Mouse (Mus musculus): ENCODE measurements around the gene Yod1.

The Yod1 gene

GRCm38 (mm10) chr1:130717291-130717871 is at the start of gene Yod1:
TSS of gene Yod1 (plus strand) at chr1:130717327.
- no peak for DNase-seq (ENCODE audit: extremely low read depth, low read depth, low spot score)

GRCm38 (mm10) chr1:130678551-130678950 is 38.6 kb upstream of the Yod1 start:
- no peak for DNase-seq (ENCODE audit: extremely low read depth, low read depth, low spot score)

GRCm38 (mm10) chr1:130681075-130681474 is 36.1 kb upstream of the Yod1 start:
- no peak for DNase-seq (ENCODE audit: extremely low read depth, low read depth, low spot score)

- DNase-seq (ENCODE audit: extremely low read depth, low read depth, low spot score) = no peak
These were observed 35.3 kb upstream of the Yod1 start for GRCm38 (mm10) chr1:130681656-130682413.

- no peak for DNase-seq (ENCODE audit: extremely low read depth, low read depth, low spot score)
These were observed 33.2 kb upstream of the Yod1 start for GRCm38 (mm10) chr1:130683905-130684304.

GRCm38 (mm10) chr1:130698601-130699000 is 18.5 kb upstream of the Yod1 start:
- no peak for DNase-seq (ENCODE audit: extremely low read depth, low read depth, low spot score)

GRCm38 (mm10) chr1:130699937-130700633 is 17.0 kb upstream of the Yod1 start:
- DNase-seq (ENCODE audit: extremely low read depth, low read depth, low spot score) = no peak

GRCm38 (mm10) chr1:130701976-130702375 is 15.2 kb upstream of the Yod1 start:
- no peak for DNase-seq (ENCODE audit: extremely low read depth, low read depth, low spot score)

GRCm38 (mm10) chr1:130703613-130704012 is 13.5 kb upstream of the Yod1 start:
- peak; percentile 93 for DNase-seq (ENCODE audit: extremely low read depth, low read depth, low spot score)

GRCm38 (mm10) chr1:130710283-130711080 is 6.6 kb upstream of the Yod1 start:
- no peak for DNase-seq (ENCODE audit: extremely low read depth, low read depth, low spot score)

GRCm38 (mm10) chr1:130714046-130714445 is 3.1 kb upstream of the Yod1 start:
- no peak for DNase-seq (ENCODE audit: extremely low read depth, low read depth, low spot score)

GRCm38 (mm10) chr1:130715561-130716217 is 1.4 kb upstream of the Yod1 start, which contains the start of gene Gm29427:
TSS of gene Gm29427 (minus strand) at chr1:130715799.
- no peak for DNase-seq (ENCODE audit: extremely low read depth, low read depth, low spot score)

GRCm38 (mm10) chr1:130716218-130716512 is 962 bp upstream of the Yod1 start:
- DNase-seq (ENCODE audit: extremely low read depth, low read depth, low spot score) = no peak

GRCm38 (mm10) chr1:130716513-130717290 is 425 bp upstream of the Yod1 start:
- DNase-seq (ENCODE audit: extremely low read depth, low read depth, low spot score) = no peak

- no peak for DNase-seq (ENCODE audit: extremely low read depth, low read depth, low spot score)
These were observed 7.1 kb downstream of the Yod1 start for GRCm38 (mm10) chr1:130724206-130724605.

- DNase-seq (ENCODE audit: extremely low read depth, low read depth, low spot score) = no peak
These were observed 9.3 kb downstream of the Yod1 start for GRCm38 (mm10) chr1:130726396-130726795.

GRCm38 (mm10) chr1:130728070-130728469 is 10.9 kb downstream of the Yod1 start:
- no peak for DNase-seq (ENCODE audit: extremely low read depth, low read depth, low spot score)

GRCm38 (mm10) chr1:130728708-130729107 is 11.6 kb downstream of the Yod1 start:
- DNase-seq (ENCODE audit: extremely low read depth, low read depth, low spot score) = no peak

- DNase-seq (ENCODE audit: extremely low read depth, low read depth, low spot score) = no peak
These were observed 12.0 kb downstream of the Yod1 start, which contains the start of gene Pfkfb2 for GRCm38 (mm10) chr1:130729153-130729552. TSS of gene Pfkfb2 (minus strand) at chr1:130729253.

Data from fat pad, adult 2 months (tissue).